Mouse (Mus musculus): ENCODE results near the gene Nav2.

GRCm38 (mm10) chr7:49427843-49428242, 519.3 kb downstream of the Nav2 start:
- TF ChIP-seq EP300 (IDR thresholded peaks at IDR 0.05) (no peak), CTCF (IDR thresholded peaks at IDR 0.05) (peak; percentile 88)

Measured in lung, postnatal 0 days (tissue).